Mouse (Mus musculus) lung, adult 2 months (tissue): ENCODE measurements around the gene Slc19a1.

ENCODE experiments used
- CTCF ChIP-seq: fragments of 200-500 bp; IDR thresholded peaks from 2 replicates; pipeline ENCODE4 v1.5.1; 2011; ENCODE audit warnings: mild to moderate bottlenecking, low read length, control low read depth; ENCODE audit not compliant: insufficient read depth
- POLR2A ChIP-seq: fragments of 200-500 bp; IDR thresholded peaks from 2 replicates; pipeline ENCODE4 v1.6.1; 2011; ENCODE audit warnings: low read depth, mild to moderate bottlenecking, control low read depth, low read length, borderline replicate concordance; ENCODE audit errors: extremely low read depth

DNA sequence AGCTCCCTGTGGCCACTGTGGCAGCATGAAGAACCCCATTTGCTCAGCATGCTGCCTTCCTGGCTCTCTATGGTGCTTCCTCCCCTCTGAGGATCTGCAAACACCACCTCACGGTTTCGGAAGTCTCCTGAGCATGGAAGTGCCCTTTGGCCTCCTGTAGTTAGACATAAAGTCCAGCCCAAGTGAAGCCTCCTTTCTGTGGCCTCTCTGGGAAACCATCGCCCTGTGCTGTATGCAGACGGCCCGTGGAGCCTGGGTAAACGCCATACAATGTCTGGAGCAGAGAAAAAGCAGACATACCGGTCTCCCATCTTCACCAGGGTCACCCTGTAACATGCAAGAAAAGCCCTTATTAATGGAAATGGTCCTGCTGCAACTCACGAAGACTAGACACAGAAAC, 46.9 kb downstream of the Slc19a1 start:
- TF ChIP-seq CTCF (no peak), POLR2A (no peak)
